Mouse (Mus musculus): Measurements from ENCODE around the gene Igfbp6.

The Igfbp6 gene

DNA sequence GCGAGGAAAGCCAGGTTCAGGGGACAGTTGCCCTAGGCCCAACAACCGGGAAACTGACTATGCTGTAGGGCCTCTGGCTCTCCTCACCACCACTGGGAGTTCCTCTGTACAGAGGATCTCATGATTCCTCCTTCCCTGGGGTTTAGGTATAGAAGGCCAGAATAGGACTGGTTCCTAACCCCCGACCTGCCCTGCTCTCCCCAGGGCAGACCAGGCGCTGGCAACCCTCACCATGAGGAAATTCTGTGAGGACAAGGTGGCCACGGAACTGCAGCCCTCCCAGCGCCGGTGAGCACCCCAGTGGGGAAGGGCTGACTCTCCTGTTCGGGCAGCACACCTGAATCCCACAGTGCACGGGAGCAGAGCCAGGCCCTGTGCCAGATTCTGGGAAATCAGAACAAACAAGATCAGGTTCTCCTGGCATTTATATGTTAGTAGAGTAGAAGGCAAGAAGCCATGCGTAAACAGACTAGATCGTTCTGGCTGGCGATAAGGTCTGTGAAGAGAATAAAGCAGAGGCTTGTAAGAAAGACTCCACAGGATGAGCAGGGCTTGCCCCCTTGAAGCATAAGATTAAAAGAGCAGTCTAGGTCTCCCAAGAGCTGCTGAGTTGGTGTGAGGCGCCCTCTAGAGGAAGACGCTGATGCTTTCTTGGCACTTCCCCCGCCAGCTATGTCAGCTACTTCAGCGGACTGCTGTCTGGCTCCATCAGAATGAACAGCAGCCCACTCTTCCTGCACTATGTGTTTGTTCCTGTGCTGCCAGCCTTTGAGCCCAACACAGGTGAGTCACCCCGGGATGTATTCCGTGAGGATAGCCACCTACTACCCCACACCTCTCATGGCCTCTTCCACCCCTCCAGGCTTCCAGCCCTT, 35.3 kb upstream of the Igfbp6 start:
- DNase-seq (ENCODE audit: extremely low spot score, low read depth, low spot score), result no peak

DNA sequence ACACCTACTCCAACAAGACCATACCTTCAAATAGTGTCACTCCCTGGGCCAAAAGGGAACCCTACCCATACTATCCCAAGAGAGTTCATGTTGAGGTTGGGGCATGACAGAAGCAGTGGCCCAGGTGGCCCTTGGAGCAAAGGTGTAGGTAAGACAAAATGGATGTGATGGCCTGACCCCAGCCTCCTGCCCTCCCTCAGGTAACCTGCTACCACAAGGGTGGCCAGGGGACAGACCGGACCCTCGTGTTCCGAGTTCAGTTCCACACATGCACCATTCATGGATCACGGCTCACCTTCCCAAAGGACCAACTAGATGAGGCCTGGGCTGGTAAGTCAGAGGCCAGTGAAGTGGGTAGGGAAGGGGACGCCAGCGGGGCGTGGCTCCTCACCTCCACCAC, 33.9 kb upstream of the Igfbp6 start:
- no peak for DNase-seq (ENCODE audit: extremely low spot score, low read depth, low spot score)

DNA sequence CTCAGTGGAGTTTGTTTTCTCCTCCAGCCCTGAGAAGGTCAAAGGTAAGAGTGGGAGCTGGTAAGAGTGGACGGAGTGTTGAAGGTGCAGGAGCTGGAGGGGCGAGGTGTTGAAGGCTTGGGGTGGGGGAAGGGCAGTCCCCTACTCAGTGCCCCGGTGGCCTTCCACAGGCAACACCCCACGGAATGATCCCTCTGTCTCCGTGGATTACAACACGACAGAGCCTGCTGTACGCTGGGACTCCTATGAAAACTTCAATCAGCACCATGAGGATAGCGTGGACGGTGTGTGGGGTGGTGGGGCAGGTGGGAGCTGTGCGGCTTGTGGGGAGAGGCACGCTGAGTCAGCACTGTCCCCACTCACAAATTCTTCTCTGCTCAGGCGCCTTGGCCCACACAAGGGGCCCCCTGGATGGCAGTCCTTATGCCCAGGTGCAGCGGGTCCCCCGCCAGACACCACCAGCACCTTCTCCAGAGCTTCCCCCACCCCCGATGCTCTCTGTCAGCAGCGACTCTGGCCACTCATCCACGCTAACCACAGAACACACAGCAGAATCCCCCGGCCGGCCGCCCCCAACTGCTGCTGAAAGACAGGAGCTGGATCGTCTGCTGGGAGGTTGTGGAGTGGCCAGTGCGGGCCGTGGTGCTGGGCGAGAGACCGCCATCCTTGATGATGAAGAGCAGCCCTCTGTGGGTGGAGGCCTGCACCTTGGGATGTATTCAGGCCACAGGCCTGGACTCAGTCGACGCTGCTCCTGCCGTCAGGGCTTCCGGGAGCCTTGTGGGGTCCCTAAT, 33.3 kb upstream of the Igfbp6 start:
- no peak for DNase-seq (ENCODE audit: extremely low spot score, low read depth, low spot score)

DNA sequence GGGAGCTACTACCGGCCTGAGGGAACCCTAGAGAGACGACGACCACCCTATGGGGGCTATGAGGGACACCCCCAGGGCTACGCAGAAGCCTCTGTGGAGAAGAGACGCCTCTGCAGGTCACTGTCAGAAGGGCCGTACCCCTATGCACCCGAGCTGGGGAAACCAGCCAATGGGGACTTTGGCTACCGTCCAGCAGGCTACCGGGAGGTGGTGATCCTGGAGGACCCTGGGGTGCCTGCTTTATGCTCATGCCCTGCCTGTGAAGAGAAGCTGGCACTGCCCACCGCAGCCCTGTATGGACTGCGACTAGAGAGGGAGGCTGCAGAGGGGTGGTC, 32.7 kb upstream of the Igfbp6 start:
- DNase-seq (ENCODE audit: extremely low spot score, low read depth, low spot score), result no peak

DNA sequence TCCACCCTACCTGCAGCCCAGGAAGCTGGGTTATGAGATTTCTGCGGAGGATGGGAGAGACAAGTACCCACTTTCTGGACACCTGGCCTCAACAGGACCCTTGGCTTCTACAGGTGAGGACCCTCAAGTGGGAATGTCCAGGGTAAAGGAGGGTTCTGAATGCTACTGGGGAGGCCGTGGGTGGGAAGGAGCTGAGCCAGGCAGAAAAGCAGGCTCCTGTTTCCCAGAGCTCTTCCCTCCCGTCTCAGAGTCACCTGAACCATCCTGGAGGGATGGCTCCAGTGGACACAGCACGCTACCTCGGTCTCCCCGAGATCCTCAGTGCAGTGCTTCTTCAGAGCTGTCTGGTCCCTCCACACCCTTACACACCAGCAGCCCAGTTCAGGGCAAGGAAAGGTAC, 32.0 kb upstream of the Igfbp6 start:
- DNase-seq (ENCODE audit: extremely low spot score, low read depth, low spot score), result no peak

DNA sequence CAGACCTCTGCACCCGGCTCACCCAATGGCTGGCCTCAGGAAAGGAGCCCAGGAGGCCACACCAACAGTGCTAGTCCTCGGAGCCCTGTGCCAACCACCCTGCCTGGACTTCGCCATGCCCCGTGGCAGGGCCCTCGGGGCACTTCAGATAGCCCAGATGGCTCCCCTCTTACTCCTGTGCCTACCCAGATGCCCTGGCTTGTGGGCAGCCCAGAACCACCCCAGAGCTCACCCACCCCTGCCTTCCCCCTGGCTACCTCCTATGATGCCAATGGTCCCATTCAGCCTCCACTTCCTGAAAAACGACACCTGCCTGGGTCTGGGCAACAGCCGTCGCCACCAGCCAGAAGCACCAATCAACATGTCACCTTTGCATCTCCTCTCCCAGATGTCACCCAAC, 31.3 kb upstream of the Igfbp6 start:
- DNase-seq (ENCODE audit: extremely low spot score, low read depth, low spot score), result no peak

DNA sequence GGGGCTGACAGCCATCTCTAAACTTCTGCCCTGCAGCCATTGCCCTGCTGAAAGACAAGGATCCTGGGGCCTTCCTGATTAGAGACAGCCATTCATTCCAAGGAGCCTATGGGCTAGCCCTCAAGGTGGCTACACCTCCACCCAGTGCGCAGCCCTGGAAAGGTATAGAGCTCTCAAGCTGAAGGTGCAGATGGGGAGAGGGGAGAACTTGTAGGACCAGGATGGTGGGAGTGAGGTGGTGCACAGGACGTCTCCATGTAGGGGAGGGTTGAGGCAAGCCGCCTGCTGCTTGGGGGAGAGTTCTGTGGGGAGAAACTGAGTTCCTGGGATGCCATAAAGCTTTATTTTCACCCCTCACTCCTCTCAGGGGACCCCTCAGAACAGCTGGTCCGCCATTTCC, 30.5 kb upstream of the Igfbp6 start:
- no peak for DNase-seq (ENCODE audit: extremely low spot score, low read depth, low spot score)

DNA sequence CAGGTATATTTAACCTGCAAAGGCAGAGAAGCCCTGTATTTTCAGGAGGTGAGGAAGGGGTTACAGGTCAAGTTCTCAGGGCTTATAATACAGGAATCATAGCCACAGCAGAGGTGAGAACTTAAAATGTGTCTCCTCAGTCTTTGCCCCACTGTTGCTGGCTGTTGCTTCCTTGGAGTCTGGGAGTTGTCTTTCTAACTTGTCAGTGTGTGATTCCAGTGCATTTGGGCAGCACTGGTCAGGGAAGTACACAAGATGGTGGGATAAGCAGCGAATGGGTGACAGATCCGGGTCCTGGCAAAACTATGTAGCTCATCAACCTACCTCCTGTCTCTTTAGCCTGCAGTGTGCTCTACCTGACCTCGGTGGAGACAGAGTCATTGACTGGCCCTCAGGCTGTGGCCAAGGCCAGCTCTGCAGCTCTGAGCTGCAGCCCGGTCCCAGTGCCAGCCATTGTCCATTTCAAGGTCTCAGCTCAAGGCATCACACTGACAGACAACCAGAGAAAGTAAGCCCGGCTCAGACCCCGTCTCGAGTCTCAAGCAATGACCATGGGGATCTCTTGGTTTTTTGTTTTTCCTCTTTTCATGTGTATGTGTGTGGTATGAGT, 29.4 kb upstream of the Igfbp6 start:
- DNase-seq (ENCODE audit: extremely low spot score, low read depth, low spot score), result no peak

- DNase-seq (ENCODE audit: extremely low spot score, low read depth, low spot score), result no peak
These were observed 28.4 kb upstream of the Igfbp6 start for GRCm38 (mm10) chr15:102115731-102116231.

- no peak for DNase-seq (ENCODE audit: extremely low spot score, low read depth, low spot score)
These were observed 27.3 kb upstream of the Igfbp6 start for GRCm38 (mm10) chr15:102116753-102117415.

DNA sequence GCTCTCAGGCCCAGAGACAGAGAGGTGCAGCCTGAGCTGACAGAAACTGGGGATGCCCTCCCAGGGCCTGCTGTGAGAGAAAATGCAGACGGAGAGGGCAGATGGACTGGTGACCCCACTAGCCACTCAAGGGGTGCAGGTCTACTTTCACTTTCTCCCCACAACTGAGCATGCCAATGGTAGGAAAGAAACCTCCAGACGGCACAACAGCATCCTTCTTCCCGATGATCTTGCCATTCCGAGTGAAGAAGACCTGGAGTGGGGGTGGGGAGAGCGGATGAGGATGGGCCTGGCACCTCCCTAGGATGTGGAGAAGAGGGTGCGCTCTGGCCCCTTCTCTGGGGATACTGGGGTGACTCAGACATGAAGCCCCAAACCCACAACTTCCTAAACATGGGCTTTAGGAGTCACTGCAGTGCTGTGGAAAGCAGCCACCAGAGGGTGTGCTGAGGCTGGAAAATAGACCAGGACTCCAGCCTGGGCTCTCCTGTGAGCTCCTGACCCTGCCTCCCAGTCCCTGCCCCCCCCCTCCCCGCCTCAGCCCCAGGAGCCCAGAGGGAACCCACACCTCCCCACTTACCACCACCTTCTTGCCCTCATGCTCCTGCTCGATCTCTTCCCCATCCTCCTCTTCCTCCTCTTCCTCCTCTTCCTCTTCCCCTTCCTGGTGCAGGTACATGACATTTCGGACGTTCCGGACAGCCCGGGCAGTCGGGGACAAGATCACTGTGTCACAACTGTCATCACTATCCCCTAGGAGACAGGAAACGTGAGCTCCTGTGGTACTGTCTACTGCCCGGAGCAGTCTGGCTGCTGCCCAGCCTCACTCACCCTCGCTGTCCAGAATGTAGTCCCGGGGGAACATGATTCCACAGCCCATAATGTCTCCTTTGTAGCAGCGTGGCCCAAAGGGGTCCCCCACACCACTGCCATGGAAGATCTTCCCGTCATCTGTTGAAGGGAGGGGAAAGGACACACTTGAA, 26.4 kb upstream of the Igfbp6 start:
- DNase-seq (ENCODE audit: extremely low spot score, low read depth, low spot score), result no peak

GRCm38 (mm10) chr15:102118591-102118990, 25.6 kb upstream of the Igfbp6 start:
- DNase-seq (ENCODE audit: extremely low spot score, low read depth, low spot score), result no peak

DNA sequence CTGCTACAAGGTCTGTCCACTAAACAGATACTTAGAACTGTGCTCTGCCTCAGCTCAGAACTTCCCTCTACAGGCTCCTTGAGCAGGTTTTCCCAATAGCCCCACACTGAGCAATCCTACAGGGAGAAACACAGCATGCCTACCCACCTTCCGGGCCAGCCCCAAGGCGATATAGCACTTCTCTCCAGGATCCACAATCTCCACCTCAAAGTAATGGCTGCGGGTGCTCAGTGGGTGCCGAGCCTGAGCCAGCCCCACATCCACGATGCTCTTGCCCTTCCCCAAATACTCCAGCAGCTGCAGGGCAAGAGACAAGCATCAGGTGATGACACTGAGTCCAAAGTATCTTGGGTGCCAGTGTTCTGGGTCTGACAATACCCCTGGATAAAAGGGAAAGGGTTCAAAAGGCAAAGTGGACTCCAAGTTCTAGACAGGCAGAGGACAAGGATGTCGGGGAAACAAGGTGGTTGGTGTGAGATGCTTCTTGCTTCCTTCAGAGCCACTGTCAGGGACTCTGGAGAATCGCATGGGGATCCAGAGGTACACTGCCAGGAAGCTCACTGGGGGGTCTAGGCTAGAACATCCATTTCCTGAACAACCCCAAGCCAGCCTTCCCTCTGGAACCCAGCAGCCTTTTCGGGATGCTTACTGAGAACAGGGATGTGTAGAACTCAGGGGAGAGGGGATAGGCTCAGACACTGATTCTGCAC, 24.9 kb upstream of the Igfbp6 start:
- DNase-seq (ENCODE audit: extremely low spot score, low read depth, low spot score), result no peak

DNA sequence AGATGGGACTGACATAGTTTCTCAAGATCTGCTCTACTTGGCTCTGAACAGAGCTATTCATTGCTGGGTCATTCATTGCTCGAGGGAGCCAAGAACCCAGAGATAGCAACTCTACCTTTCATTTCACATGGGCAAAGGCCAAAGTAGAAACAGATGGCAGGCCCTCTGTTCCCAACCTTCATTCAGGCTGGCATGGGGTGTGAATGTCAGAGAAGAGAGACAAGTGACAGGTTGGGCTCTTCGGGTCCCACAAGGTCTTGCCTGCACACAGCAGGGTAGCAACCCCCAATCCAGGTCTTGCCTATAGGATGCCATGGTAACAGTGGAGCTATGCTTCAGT, 24.4 kb upstream of the Igfbp6 start:
- DNase-seq (ENCODE audit: extremely low spot score, low read depth, low spot score), result no peak

- no peak for DNase-seq (ENCODE audit: extremely low spot score, low read depth, low spot score)
These were observed 23.6 kb upstream of the Igfbp6 start for GRCm38 (mm10) chr15:102120530-102120929.

- DNase-seq (ENCODE audit: extremely low spot score, low read depth, low spot score), result no peak
These were observed 17.9 kb upstream of the Igfbp6 start for GRCm38 (mm10) chr15:102126303-102126702.

DNA sequence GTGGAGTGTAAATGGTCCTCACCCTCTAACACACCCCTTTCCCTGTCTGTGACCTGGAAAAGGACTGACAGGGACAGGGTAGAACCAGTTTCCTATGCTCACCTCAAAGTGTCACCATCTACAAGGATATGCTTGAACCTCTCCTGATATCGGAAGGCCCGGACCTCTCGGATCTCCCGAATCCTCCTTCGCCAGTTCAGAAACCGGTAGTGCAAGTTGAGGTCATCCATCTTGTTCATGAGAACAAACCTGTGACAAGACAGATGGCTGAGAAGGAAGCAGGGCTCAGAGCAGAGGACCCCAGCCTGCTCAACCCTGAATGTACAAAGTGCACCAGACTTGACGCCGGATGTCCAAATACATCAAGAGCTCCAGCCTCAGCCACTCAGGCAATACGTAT, 10.8 kb upstream of the Igfbp6 start:
- DNase-seq (ENCODE audit: extremely low spot score, low read depth, low spot score), result no peak

DNA sequence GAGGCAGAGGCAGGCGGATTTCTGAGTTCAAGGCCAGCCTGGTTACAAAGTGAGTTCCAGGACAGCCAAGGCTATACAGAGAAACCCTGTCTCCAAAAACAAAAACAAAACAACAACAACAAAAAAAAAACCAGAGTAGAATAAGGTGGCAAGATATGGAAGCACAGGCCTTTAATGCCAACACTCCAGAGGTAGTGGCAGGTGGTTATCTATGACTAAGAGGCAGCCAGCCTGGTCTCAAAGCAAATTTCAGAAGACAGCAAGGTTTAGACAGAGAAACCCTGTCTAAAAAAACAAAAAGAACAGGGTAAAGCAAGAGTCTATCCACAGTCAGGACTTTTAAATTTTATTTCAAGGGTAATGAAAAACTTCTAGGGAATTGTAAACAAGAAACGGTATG, 9.5 kb upstream of the Igfbp6 start:
- DNase-seq (ENCODE audit: extremely low spot score, low read depth, low spot score), result no peak

DNA sequence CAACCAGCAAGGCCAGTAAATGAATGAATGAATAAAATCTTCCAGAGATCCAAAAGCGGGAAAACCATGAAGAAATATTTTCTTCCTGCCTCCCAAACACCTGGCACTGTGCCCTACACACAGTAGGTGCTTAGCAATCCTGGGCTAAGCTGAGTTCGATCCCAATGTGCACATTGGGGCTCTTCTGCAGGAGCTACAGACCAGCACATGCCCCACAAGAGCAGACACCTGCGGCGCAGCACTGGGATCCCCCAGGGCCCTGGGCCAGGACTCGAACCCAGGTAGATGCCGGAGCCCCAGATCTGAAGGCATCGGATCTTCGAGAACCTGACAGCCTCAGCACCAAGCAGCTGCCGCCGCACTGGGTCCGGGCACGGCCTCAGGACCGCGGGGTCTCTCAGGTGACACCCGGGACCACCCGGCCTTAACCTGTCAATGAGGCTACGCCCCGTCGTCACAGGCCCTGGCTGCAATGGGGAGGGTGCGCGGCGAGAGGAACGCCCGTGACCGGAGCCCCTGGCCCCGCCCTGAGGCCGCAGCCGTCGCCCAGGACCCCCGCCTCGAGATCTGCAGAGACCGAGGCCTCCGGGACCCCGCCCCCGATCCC, 8.5 kb upstream of the Igfbp6 start:
- DNase-seq (ENCODE audit: extremely low spot score, low read depth, low spot score), result no peak

Data from hindlimb bud, embryonic 11.5 days (tissue).